Mouse (Mus musculus) liver, embryonic 14.5 days (tissue): ENCODE results near the gene Lsmem1.
A peak's percentile ranks its signal among the peaks of the same experiment; 100 is the strongest.

Experiments
- CTCF ChIP-seq: IDR thresholded peaks from 2 replicates; pipeline ENCODE4 v1.5.1; 2016; ENCODE audit warnings: antibody characterized with exemption, low read depth, control low read depth
- EP300 ChIP-seq: IDR thresholded peaks from 2 replicates; pipeline ENCODE4 v1.6.1; 2016; ENCODE audit warnings: antibody characterized with exemption, low read depth

- TF ChIP-seq EP300 = no peak
- TF ChIP-seq CTCF = peak; percentile 45; the same call in 1 of the 2 replicates
These were observed 34.7 kb downstream of the Lsmem1 start for GRCm38 (mm10) chr12:40164621-40165020.
